Mouse (Mus musculus): Measurements from ENCODE around the gene Tfe3.
A peak's percentile ranks its signal among the peaks of the same experiment; 100 is the strongest.
"Not testable (repeated sequence)": the region's sequence is repeated elsewhere in the genome, so short reads cannot be mapped to it uniquely, and the experiment has no call there.

The Tfe3 gene

DNA sequence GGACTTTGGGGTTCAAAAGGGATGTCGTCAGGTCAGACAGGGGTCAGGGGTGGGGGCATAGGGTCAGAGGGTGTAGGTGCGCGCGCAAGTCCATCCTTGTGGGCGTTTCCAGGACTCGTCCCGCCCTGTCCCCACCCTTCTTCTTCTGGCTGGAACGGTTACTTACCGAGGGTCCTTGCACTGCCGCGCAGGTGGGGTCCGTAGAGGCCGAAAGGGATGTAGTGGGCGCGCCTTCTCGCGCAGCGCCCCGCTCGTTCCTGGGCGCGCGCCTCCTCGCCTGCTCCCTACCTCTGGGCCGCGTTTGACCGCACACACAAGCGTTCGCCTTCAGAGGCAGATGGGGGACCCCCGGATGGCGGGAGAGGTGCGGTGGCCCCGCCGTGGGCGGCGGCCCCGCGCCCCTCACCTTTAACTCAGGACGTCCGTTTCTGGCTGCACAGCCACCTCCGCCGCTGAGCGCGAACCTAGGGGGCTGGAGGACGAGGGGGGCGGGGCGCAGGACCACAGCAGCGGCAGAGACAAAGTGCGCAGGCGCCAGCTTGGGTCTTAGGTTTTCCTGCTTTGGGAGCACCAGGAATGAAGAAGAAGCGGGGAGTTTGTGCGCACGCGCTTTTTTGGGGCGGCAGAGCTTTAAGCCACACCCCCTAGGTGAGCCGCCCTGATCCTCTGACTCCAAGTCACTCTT lies 11.8 kb upstream of the Tfe3 start, which contains the start of gene Ccdc120:
Gene Ccdc120 (minus strand): TSS at position 474 of the 685 bp plus-strand sequence.
- peak; percentile 72 for DNase-seq (ENCODE audit: low read depth, low spot score)

DNA sequence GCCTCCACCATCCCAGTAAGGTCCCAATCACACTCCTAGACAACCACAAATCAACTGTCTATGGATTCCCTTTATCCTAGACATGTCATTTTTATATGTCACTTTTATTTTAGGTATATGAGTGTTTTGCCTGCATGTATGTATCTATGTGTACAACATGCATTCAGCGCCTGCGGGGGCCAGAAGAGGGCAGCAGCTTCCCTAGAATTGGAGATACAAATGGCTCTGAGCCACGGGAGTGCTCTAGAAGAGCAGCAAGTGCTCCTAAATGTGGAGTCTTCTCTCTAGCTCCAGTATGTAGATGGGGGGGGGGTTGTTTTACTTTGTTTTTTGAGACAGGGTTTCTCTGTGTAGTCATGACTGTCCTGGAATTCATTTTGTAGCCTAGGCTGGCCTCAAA lies 8.7 kb upstream of the Tfe3 start:
- not testable (repeated sequence) for DNase-seq (ENCODE audit: low read depth, low spot score)

DNA sequence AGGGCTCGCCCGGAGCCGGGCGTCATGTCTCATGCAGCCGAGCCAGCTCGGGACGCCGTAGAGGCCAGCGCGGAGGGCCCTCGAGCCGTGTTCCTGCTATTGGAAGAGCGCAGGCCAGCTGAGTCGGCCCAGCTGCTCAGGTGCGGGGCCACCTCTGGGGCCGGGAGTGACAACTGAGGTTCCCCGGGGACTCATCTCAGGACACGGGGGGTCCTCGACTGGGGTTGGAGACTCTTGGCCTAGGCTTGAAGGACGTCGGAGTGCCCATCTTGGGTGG lies 499 bp downstream of the Tfe3 start:
- no peak for DNase-seq (ENCODE audit: low read depth, low spot score)

DNA sequence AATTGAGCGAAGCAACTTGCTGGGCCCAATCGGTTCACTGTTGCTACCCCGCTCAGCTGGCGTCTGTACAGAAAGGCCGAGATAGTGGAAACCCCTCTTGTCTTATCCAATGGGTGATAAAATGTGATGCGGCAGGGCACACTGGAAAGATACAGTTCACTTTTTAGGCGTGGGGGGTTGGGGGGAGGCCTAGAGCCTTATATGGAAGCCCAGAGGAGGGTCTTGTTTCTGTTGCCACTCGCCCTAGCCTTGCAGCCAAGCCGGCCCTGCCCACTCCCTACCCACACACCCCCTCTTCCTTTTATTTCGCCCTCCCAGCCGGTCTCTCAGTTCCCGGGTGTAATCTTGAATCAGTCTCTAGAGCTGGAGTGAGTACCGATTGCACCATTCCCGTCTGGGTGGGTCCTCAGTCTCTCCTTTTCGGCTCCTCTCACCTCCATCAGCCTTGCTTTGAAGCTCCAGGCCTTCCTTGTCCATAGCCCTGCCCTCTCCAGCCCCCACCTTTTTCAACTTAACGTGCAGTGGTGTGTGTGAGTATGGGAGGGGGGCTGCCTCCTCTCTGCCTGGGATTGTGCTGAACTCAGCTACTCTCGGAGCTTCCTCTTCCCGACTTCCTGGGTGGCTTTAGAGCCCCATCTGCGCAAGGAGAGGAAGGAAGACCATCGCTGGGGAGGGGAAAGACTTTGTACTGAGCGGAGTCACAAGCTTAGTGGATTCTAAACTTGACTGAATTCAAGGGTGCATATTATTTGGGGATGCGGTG lies 1.5 kb downstream of the Tfe3 start:
- DNase-seq (ENCODE audit: low read depth, low spot score), result no peak

DNA sequence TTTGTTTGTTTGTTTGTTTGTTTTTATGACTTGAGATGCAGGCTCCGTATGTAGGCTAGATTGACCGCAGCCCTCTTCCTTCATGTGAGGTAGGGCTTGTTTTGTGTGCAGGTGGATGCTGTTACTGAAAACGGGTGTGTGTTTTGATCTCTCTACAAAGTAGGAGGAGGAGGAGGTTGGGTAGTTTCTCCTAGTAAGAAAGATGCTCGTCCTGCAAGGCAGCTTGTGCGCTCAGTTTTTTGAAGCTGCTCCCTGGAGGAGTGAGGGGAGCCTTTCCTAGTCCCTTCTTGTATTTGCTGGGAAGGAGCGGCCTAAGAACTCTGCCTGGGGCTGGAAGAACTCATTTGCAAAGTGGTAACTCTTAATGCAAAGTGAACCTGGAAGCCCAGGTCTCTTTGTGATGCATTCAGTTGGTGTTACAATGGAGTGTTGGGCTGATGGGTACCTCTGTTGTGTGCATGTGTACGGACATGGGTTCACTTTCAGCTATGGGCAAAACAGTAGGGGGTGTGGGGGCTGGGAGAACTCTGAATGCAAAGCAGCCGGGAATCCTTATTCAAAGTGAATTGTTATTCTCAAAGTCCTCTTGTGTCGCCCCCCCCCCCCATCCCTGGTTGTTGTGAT lies 2.4 kb downstream of the Tfe3 start:
- DNase-seq (ENCODE audit: low read depth, low spot score), result no peak

DNA sequence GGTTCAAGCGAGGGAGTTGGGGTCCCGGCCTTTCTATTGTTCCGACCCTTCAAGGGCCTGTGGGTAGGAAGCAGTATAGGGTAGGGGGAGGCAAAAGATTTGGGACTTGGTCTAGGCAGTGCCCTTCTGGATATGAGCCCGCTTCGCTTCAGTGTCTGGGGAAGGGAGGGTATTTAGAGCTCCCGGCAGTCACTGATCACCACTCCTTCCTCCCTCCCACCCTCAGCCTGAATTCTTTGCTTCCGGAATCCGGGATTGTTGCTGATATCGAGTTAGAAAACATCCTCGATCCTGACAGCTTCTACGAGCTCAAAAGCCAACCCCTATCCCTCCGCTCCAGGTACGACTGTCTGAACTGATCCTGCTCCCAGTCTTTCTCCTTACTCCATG lies 2.9 kb downstream of the Tfe3 start:
- DNase-seq (ENCODE audit: low read depth, low spot score), result no peak

DNA sequence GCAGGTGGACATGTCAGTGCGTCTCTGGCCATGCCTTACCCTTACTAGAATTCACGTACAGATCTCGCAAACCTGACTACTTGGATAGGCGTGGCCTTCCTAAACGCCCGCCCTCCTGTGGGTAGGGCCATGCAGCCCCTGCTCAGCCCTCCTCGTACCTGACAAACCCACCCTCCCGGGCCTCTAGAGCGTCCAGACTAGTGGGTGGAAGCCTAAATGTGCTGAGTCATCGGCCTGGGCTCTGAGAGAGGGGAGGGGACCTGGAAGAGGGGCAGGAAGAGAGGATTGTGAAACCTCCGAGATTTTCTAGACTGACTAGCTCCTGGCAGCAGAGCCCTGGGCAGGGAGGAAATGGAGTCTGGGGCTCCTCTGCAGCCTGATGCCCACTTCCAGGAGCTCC lies 3.4 kb downstream of the Tfe3 start:
- DNase-seq (ENCODE audit: low read depth, low spot score), result no peak

DNA sequence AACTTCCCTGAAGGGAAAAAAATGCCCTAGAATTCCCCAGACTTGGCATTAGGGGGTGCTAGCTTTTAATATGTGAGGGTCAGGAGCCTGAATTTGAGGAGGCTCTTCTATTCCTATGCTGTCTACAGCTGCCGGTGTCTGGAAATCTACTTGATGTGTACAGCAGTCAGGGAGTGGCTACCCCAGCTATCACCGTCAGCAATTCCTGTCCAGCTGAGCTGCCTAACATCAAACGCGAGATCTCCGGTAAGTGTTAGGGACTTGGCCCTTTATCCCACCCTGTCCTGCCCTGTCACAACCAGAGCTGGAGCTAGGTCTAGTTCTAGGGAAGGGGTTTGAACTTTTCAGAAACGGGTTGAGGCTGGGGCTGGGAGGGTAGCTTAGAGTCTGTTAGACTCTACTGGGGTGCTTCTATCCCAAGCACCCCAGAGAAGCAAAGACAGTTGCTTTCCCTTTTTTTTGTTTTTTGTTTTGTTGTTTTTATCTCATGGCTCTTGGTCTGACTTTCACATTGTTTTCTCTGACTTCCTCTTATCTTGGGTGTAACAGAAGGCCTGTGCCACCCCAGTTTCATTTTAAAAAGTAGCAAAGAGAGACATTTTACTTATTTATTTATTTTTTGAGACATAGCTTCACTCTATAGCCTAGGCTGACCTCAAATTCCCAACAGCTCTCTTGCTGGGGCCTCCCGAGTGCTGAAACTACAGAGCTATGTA lies 7.1 kb downstream of the Tfe3 start:
- no peak for DNase-seq (ENCODE audit: low read depth, low spot score)

DNA sequence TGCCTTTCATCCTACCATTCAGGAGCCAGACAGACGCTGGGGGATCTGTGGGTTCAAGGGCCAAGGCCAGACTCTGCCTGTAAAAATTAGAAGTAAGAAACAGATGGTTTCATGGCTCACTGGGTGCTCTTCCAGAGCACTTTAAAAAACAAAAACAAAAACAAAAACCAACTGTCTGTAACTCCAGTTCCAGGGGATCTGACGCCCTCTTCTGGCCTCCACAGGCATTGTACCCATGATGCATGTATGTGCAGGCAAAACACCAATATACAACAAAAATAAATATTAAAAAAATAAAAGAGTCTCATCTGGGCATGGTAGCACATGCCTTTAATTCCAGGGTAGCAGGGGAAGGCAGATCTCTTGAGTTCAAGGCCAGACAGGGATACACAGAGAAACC lies 10.4 kb downstream of the Tfe3 start:
- DNase-seq (ENCODE audit: low read depth, low spot score), result no peak

DNA sequence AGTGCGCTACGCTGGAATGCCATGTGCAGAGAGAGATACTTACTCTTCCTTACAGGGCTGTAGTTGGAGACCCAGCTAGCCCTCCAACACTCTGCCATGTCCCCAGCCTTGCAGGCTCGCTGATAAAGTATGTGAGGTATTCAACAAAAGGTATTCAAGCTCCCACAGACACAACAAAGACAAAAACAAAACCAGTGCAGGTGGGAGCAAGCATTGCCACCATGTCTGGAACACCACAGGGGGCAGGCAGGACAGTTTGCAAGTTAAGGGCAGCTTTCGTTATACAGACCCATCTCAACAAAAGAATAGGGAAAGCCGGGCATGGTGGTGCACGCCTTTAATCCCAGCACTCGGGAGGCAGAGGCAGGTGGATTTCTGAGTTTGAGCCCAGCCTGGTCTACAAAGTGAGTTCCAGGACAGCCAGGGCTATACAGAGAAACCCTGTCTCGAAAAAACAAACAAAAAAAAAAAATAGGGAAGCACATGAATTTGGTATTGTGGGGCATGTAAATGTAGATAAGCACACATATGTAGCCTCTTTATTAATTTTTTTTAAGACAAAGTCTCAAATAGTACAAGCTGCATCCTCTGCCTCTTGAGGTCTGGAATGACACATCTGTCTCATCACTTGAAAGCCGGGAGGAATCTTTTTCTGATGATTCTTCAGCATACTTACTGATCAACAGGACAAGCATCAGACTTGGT lies 13.3 kb downstream of the Tfe3 start:
- no peak for DNase-seq (ENCODE audit: low read depth, low spot score)

DNA sequence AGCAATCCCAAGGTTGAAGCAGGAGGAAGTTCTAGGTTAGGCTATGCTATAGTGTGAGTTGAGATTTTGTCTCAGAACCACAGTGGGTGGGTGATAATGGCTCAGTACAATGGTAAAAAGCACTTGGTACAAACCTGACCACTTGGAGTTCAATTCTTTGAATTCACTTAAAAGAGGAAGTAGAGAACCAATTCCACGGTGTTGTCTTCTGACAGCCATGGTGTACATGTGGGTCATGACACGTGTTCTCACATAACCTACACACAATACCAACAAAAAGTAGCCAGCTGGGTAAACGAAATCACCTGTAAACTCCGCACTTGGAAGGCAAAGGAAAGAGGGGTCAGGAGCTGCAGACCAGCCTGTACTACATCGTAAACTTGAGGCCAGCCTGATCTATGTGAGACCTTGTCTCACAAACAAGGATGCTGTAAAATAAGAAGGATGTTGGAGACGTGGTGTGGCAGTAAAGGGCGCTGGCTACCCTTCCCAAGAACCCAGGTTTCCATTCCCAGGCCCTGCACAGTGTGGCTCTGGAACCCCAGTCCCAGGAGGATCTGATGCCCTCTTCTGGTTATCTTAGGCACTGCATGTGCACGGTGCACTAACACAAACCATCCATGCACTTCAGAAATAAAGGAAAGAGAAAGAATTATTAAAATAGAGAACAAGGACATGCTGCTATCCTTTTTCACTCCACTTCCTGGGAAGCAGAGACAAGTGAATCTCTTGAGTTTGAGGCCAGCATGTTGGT lies 14.1 kb downstream of the Tfe3 start:
- DNase-seq (ENCODE audit: low read depth, low spot score), result no peak

DNA sequence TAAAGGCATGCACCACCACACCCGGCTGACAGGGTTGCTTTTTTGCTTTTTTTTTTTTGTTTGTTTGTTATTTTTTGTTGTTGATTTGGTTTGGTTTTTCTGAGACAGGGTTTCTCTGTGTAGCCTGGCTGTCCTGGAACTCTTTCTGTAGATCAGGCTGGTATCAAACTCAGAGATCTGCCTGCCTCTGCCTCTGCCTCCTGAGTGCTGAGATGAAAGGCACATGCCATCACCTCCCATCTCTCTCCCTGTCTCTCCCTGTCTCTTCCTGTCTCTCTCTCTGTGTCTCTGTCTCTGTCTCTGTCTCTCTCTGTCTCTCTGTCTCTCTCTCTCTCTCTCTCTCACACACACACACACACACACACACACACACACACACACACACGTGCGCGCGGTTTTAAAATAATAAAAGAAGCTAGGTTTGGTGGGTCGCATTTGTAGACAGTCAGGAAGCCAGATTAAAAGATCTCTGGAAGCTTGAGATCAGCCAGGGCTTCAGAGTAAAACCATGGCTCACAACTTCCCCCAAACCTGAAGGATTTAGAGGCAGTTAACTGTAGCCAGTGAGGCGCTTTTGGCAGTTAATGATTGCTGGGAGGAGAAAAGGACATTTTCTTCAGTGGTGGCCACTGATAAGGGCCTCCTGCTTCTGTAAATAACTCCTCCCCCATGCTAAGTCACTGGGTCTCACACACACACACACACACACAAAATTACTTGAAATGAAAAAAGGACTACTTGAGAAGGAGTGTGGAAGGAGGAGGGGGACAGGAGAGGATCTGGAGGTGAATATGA lies 16.3 kb downstream of the Tfe3 start:
- DNase-seq (ENCODE audit: low read depth, low spot score), result no peak

DNA sequence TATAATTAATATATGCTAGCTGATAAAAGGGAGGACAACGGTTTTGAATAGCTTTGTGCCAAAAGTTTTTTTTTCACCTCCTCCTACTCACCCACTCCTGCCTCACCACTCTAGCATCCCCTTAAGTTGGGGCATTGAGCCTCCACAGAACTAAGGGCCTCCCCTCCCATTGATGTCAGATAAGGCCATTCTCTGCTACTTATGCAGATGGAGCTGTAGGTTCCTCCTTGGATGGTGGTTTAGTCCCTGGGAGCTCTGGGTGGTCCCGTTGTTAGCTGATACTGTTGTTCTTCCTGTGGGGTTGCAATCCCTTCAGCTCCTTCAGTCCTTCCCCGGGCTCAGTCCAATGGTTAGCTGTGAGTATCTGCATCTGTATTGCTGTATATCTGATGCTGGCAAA lies 16.9 kb downstream of the Tfe3 start:
- no peak for DNase-seq (ENCODE audit: low read depth, low spot score)

DNA sequence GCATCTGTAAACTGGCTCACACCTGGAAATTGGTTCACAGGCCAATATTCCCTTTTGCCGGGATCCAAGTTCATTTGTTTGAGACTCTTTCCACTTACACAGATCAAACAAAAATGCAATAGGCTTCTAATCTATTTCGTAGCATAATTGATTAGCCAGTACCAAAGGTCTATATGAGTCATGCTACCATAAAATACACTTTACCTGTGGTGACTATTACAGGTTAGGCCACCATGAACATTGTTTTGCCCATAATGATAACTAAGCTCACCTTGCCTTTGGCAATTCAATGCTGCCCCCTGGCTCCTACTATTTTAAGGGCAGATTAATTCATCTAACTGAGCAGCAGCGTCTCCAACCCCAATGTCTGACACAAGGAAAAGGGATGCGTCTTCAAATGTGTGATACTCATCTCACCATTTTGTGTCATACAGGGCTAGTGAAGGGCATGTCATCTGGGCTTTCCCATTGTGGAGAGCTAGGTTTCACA lies 20.3 kb downstream of the Tfe3 start:
- no peak for DNase-seq (ENCODE audit: low read depth, low spot score)

DNA sequence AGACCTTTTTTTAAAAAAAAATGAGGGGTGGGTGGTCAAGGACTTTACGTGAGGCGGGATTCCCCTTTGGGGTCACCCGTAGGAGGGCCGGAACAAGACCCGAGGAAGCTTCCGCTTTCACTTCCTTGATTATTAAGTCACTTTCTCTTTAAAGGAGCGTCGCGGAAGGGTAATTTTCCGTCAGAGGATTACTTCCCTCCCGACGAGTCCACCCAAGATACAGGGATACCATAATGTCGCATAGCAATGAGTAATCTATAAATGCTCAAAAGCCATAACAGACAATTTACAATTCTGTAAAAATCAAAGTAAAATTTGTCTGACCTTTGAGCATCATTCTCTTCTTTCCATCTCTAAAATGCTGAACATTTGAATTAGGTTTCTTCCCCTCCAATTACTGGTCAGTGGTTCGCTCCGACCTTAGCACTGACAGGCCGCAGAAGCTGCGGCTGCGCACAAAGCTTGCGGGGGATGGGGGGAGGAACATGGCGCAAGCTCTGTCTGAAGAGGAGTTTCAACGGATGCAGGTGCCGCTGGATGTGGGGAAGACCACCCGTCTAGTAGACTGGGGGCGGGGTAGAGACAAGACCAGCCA lies 27.3 kb downstream of the Tfe3 start, which contains the start of gene Gripap1:
Gene Gripap1 (plus strand): TSS at position 224 of the 595 bp plus-strand sequence.
- peak; percentile 83 for DNase-seq (ENCODE audit: low read depth, low spot score)

DNA sequence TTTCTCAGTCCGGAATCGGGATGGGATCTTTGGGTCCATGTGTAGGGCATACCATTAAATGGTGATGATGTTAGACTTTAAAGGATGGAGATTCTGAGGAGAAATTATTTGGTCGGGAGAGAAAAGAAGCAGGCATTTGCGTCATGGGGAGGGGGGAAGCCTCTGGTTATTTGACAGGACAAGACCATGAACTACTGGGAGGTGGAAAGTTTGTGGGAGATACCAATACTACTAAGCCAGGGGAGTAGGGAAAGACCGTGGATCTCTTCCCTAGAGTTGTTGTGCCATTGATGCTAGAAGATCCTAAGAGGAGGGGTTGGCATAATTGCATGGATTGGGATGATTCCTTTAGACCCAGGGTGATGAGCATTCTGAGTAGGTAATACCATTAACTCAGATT lies 27.9 kb downstream of the Tfe3 start:
- no peak for DNase-seq (ENCODE audit: low read depth, low spot score)

DNA sequence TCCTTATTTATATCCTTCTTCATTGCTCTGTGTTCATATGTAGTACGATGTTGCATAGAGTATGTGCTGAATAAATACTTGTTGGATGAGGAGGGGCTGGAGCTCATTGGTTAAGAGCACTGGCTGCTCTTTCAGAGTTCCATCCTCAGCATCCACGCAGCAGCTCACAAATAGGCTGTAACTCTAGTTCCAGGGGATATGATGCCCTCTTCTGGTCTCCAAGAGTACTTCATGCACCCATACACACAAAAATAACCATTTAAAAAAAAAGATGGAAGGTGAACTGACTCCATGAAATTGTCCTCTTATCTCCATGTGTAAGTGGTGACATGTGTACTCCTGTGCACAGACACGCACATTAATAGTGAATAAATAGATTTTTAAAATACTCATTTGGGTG lies 31.0 kb downstream of the Tfe3 start:
- no peak for DNase-seq (ENCODE audit: low read depth, low spot score)

DNA sequence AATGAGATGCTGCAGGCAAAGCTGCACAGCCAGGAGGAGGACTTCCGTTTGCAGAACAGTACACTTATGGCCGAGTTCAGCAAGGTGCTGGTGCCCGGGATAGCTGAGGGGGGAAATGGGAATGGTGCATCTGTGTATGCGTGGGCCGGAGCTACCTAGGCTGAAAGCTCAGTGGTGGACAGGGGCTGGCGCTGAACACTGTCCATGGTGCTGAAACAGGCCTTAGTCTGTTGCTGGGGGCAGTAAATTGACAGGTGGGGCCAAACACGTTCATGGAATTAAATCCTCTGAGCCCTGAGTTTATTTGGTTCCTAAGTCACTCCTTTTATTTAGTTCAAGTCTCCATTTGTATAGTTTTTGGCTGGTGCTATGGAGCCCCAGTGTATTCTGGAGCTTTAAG lies 32.7 kb downstream of the Tfe3 start:
- no peak for DNase-seq (ENCODE audit: low read depth, low spot score)

DNA sequence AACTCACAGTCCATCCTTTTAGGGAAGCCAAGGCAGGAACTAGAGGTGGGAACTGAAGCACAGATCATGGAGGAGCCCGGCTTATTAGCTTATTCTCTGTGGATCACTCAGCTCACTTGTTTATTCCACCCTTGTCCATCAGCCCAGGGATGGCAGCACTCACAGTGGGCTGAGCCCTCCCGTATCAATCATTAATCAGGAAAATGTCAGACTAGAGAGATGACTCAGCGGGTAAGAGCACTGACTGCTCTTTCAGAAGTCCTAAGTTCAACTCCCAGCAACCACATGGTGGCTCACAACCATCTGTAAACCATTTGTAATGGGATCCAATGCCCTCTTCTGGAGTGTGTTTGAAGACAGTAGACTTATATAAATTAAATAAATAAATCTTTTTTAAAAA lies 35.0 kb downstream of the Tfe3 start:
- DNase-seq (ENCODE audit: low read depth, low spot score), result no peak

DNA sequence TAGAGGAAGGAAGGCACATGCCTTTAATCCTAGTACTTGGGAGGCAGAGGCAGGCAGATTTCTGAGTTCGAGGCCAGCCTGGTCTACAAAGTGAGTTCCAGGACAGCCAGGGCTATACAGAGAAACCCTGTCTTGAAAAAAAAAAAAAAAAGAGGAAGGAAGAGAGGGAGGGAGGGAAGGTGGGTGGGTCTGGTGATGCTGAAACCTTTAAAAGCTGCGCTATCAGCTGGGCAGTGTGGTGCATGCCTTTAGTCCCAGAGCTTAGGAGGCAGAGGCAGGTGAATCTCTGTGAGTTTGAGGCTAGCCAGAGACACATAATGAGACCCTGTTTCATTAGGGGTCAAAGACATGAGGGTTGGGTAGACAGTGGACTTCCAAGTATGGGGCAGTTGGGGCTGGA lies 39.8 kb downstream of the Tfe3 start:
- DNase-seq (ENCODE audit: low read depth, low spot score), result not testable (repeated sequence)

All from brain, embryonic 18.5 days (tissue).